Mouse (Mus musculus) lung, adult 2 months (tissue): ENCODE data around the gene Ebf1.

Source experiments
- CTCF ChIP-seq: fragments of 200-500 bp; IDR thresholded peaks from 2 replicates; pipeline ENCODE4 v1.5.1; 2011; ENCODE audit warnings: mild to moderate bottlenecking, low read length, control low read depth; ENCODE audit not compliant: insufficient read depth
- POLR2A ChIP-seq: fragments of 200-500 bp; IDR thresholded peaks from 2 replicates; pipeline ENCODE4 v1.6.1; 2011; ENCODE audit warnings: low read depth, mild to moderate bottlenecking, control low read depth, low read length, borderline replicate concordance; ENCODE audit errors: extremely low read depth

DNA sequence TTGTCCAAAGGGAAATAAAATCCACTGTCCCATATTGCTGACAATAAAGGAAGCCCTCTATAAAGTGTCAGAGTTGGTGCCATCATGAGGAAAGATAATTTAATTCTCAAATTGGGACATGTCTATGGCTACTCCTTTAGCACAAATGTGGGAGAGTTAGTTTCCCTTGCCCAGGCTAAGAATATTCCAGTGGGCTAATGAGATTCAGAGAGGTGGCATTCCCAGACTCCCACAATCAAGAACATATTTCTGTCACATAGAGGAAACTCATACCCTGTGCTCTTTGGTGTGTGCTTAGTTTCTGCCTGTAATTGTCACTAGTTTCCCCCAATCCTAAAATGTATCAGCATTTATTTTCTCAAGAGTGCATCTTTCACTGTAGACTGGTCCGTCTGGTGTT, 336.2 kb downstream of the Ebf1 start:
- no peak for TF ChIP-seq POLR2A
- TF ChIP-seq CTCF, result no peak
